Mouse (Mus musculus) C2C12 (cell line): ENCODE measurements around the gene Rpl6.

ENCODE experiments used
- CEBPB ChIP-seq: IDR thresholded peaks from one replicate; pipeline ENCODE4 v1.6.1; 2011; ENCODE audit warnings: low read depth, mild to moderate bottlenecking, control low read depth, moderate library complexity
- CTCF ChIP-seq: IDR thresholded peaks from one replicate; pipeline ENCODE4 v1.5.1; 2011; ENCODE audit not compliant: control insufficient read depth, insufficient read depth, insufficient read length
- MYOD1 ChIP-seq: IDR thresholded peaks from one replicate; pipeline ENCODE4 v1.6.1; 2011; ENCODE audit warnings: low read depth; ENCODE audit not compliant: control insufficient read depth, insufficient read length
- MYOG ChIP-seq: IDR thresholded peaks from one replicate; pipeline ENCODE4 v1.6.1; 2011; ENCODE audit not compliant: control insufficient read depth, insufficient read length; ENCODE audit errors: extremely low read depth

- no peak for TF ChIP-seq CTCF
- TF ChIP-seq MYOD1, result no peak
- no peak for TF ChIP-seq MYOG
- TF ChIP-seq CEBPB, result no peak
Observed at GRCm38 (mm10) chr5:121216126-121216446, 11.8 kb downstream of the Rpl6 start.
